Mouse (Mus musculus) heart, postnatal 0 days (tissue): Measurements from ENCODE around the gene Hyal3. TPM values are rescaled to one million over a fixed set of nuclear protein-coding genes. Genes with fewer than 3 reads are reported as not detected.

ENCODE experiments used
- ATAC-seq: fragments of 200-750 bp; cut with Nextera tagmentation; 2 replicates; pipeline ENCODE4 v1.8.0; 2017; ENCODE audit warnings: low read depth, moderate number of reproducible peaks, moderate library complexity; ENCODE audit not compliant: insufficient read depth
- DNase-seq: peaks from one replicate; pipeline ENCODE4 v3.0.0-alpha.2; 2016; ENCODE audit warnings: low spot score
- H3K27ac ChIP-seq: fragments of 300-500 bp; sonication (generic); 2 replicates; pipeline ENCODE4 v1.5.1; 2014; ENCODE audit warnings: low read depth, mild to moderate bottlenecking
- H3K27me3 ChIP-seq: fragments of 300-500 bp; sonication (generic); 2 replicates; pipeline ENCODE4 v1.6.1; 2014; ENCODE audit warnings: low read length, mixed read lengths; ENCODE audit not compliant: control insufficient read depth, insufficient read depth
- H3K36me3 ChIP-seq: fragments of 300-500 bp; sonication (generic); replicated peaks from 2 replicates; pipeline ENCODE4 v1.6.1; 2014; ENCODE audit warnings: low read length, mixed read lengths; ENCODE audit not compliant: control insufficient read depth, insufficient read depth
- H3K4me1 ChIP-seq: fragments of 300-500 bp; sonication (generic); 2 replicates; pipeline ENCODE4 v1.6.1; 2014; ENCODE audit warnings: antibody characterized with exemption; ENCODE audit not compliant: control insufficient read depth, insufficient read depth
- H3K4me2 ChIP-seq: fragments of 300-500 bp; sonication (generic); 2 replicates; pipeline ENCODE4 v1.6.1; 2014; ENCODE audit warnings: low read depth, mild to moderate bottlenecking, low read length, moderate library complexity
- H3K4me3 ChIP-seq: fragments of 300-500 bp; sonication (generic); 2 replicates; pipeline ENCODE4 v1.5.1; 2014; ENCODE audit warnings: low read depth, low read length
- H3K9ac ChIP-seq: fragments of 300-500 bp; sonication (generic); replicated peaks from 2 replicates; pipeline ENCODE4 v1.6.1; 2014; ENCODE audit warnings: low read depth, low read length, mixed read lengths
- H3K9me3 ChIP-seq: fragments of 300-500 bp; sonication (generic); replicated peaks from 2 replicates; pipeline ENCODE4 v1.6.1; 2016; ENCODE audit warnings: low read length; ENCODE audit not compliant: control insufficient read depth
- CTCF ChIP-seq: IDR thresholded peaks from 2 replicates; pipeline ENCODE4 v1.5.1; 2016; ENCODE audit warnings: antibody characterized with exemption, control low read depth, low read depth
- EP300 ChIP-seq: IDR thresholded peaks from 2 replicates; pipeline ENCODE4 v1.6.1; 2016; ENCODE audit warnings: antibody characterized with exemption, low read depth
- WGBS: fragments of 180-500 bp; shearing (Covaris S2); extraction: QIAGEN DNeasy Blood & Tissue Kit; methylation state at CpG from one replicate; pipeline ENCODE4 v1.1.7; 2014; 5-methylcytosine and 5-hydroxymethylcytosine counted together
- polyA plus RNA-seq: library from polyadenylated mRNA; unstranded; fragments of >200 nt; fragmentation: Nextera tagmentation; extraction: Ambion mirVana; gene quantifications from 2 replicates; pipeline ENCODE4 v1.2.1, GENCODE M21; 2015
- total RNA-seq: library from RNA; depleted of rRNA; stranded (reverse); fragments of >200 nt; gene quantifications from 2 replicates; pipeline ENCODE4 v1.2.3, GENCODE M21; 2014; ENCODE audit warnings: low replicate concordance

The Hyal3 gene
- total and polyA plus RNA-seq, 2 experiments from 2014 or later = 0.44 to 0.65 TPM

DNA sequence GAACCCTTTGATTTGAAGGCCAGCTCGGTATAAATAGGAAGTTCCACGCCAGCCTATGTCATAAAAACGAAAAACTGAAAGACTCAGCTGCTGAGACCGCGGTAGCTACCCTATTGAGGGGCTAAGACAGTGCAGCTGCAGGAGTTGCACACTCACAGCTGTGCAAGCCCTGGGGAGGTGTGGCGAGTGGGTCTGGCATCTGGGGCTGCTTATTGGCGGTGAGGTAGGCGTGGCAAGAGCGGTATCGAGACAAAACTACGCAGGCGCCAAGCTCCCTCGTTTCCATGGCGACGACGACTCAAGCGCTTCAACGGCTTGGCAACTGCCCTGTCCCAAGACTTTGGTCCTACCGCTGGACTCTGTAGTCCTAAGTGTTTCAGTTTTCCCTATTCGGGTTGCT is 33.6 kb upstream of the Hyal3 start, which contains the start of gene Zmynd10:
Gene Zmynd10 (plus strand): TSS at position 273 of the 400 bp plus-strand sequence.
- WGBS = 5% methylated on average over 20 of the region's 20 CpGs
- Histone ChIP-seq H3K4me1 (peaks cover 35% of the 10 kb centered on the region), H3K4me2 (peak within 1 kb of the TSS; percentile 36), H3K4me3 (no peak within 1 kb of the TSS), H3K36me3 (peaks cover 11% of the 10 kb centered on the region; the same call in 1 of the 2 replicates), H3K9ac (0 out of 2 replicates have a peak within 1 kb of the TSS, but pooled peaks have one; percentile 13), H3K27me3 (0 out of 2 replicates have a peak, but pooled peaks cover 12% of the 10 kb centered on the region), H3K9me3 (no peaks in the 10 kb centered on the region), H3K27ac (peak within 1 kb of the TSS; percentile 9; the same call in 1 of the 2 replicates)
- peak; percentile 42 for ATAC-seq
- TF ChIP-seq EP300 (no peak), CTCF (no peak)
- peak; percentile 88 for DNase-seq

DNA sequence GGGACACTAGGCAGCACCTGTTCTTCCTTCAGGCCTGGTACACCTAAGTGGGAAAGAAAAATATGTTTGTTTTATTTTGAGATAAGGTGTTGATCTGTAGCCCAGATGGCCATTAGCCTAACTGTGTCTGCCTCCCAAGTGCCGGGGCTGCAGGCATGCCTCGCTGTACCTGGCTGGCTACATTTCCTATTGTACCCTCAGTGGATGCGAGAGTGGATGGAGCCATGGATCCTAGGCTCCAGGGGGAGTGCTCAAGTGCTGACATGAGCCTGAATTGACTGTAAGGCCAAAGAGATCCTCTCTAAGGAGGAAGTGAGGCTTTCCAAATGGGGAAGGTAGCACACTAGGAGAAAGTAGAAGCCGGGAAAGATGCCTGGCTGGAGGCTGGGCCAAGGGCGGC is 32.7 kb upstream of the Hyal3 start:
- 74% methylated on average over 5 of the region's 5 CpGs for WGBS
- no peak overlapping the region for H3K4me2 ChIP-seq
- TF ChIP-seq CTCF (no peak), EP300 (no peak)
- no peak for ATAC-seq
- no peak overlapping the region for H3K4me3 ChIP-seq
- H3K27ac ChIP-seq = no peak overlapping the region
- H3K9me3 ChIP-seq = no peaks in the 10 kb centered on the region
- 0 out of 2 replicates have a peak, but pooled peaks cover 12% of the 10 kb centered on the region for H3K27me3 ChIP-seq
- DNase-seq = no peak
- peaks cover 11% of the 10 kb centered on the region; the same call in 1 of the 2 replicates for H3K36me3 ChIP-seq
- H3K4me1 ChIP-seq = peaks cover 28% of the 10 kb centered on the region
- no peak overlapping the region for H3K9ac ChIP-seq

DNA sequence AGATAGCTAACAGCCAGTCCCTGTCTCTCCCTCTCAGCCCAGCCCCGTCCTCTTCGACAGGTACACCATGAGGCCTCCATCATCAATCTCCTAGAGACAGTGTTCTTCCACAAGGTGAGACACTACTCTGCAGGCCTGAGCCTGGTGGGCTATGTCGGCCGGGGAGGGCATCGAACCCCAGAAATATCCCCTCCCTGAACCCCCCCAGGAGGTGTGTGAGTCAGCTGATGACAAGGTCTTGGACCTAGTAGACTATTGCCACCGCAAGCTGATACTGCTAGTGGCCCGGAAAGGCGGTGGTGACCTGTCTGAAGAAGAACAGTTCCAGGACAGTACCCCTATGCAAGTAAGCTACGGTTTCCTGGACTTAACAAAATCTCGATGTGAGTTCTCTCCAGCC is 31.8 kb upstream of the Hyal3 start:
- no peak for DNase-seq
- Histone ChIP-seq H3K4me1 (peaks cover 36% of the 10 kb centered on the region), H3K9me3 (no peaks in the 10 kb centered on the region), H3K36me3 (peaks cover 11% of the 10 kb centered on the region; the same call in 1 of the 2 replicates), H3K9ac (no peak overlapping the region), H3K4me3 (no peak overlapping the region), H3K4me2 (no peak overlapping the region), H3K27ac (no peak overlapping the region), H3K27me3 (0 out of 2 replicates have a peak, but pooled peaks cover 12% of the 10 kb centered on the region)
- TF ChIP-seq CTCF (no peak), EP300 (no peak)
- no peak for ATAC-seq
- WGBS = 82% methylated on average over 10 of the region's 10 CpGs

DNA sequence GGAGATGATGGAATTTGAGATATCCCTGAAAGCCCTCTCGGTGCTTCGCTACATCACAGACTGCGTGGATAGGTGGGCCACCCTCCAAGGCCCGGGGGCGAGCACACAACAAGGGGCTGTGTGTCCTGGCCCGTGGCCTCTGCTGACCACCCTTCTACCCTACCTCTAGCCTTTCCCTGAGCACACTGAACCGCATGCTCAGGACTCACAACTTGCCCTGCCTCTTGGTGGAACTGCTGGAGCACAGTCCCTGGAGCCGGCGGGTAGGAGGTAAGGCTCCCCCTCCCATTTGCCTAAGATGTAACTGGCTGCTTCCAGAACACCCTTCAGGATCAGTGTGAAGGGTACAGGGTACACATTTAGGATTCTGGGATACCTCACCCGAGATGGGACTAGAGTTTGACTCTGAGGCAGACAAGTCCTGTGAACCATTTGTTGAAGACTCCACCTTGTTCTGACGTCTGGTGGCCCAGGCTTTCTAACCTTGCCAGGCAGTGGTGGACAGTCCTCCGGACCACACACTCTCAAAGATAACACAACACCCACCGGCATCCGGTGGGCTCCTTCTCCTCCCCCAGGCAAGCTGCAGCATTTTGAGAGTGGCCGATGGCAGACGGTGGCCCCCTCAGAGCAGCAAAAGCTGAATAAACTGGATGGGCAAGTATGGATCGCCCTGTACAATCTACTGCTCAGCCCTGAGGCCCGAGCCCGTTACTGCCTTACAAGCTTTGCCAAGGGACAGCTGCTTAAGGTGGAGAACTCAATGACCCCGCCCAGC is 31.1 kb upstream of the Hyal3 start:
- DNase-seq = no peak
- no peaks in the 10 kb centered on the region for H3K9me3 ChIP-seq
- no peak overlapping the region for H3K4me3 ChIP-seq
- no peak overlapping the region for H3K4me2 ChIP-seq
- ATAC-seq = no peak
- 80% methylated on average over 20 of the region's 20 CpGs for WGBS
- H3K4me1 ChIP-seq = peaks cover 38% of the 10 kb centered on the region
- no peak overlapping the region for H3K9ac ChIP-seq
- TF ChIP-seq CTCF = no peak
- no peak for TF ChIP-seq EP300
- H3K27ac ChIP-seq = no peak overlapping the region
- peaks cover 5% of the 10 kb centered on the region; the same call in 1 of the 2 replicates for H3K36me3 ChIP-seq
- 0 out of 2 replicates have a peak, but pooled peaks cover 12% of the 10 kb centered on the region for H3K27me3 ChIP-seq

DNA sequence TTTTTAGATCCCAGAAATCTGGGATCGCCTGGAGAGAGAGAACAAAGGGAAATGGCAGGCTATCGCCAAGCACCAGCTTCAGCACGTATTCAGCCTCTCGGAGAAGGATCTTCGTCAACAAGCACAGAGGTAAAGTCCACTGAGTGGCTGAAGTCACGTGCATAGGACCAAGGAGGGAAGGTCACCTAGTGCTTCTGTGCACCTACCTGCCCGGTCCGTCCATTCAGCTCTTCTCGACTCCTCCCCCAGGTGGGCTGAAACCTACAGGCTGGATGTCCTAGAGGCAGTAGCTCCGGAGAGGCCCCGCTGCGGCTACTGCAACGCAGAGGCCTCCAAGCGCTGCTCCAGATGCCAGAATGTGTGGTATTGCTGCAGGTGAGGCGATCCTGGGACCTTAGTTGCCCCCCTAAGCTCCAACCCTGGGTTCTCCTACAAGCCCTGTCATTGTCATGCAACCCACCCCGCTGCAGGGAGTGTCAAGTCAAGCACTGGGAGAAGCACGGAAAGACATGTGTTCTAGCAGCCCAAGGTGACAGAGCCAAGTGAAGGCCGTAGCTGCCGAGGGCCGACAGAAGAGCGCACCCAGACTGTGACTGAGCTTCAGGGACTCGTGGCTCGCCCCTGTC is 30.0 kb upstream of the Hyal3 start:
- Histone ChIP-seq H3K4me1 (peaks cover 38% of the 10 kb centered on the region), H3K4me2 (peak overlapping the region; percentile 77), H3K27me3 (0 out of 2 replicates have a peak, but pooled peaks cover 12% of the 10 kb centered on the region), H3K9ac (peak overlapping the region; percentile 52; the same call in 1 of the 2 replicates), H3K36me3 (no peaks in the 10 kb centered on the region), H3K9me3 (no peaks in the 10 kb centered on the region), H3K27ac (no peak overlapping the region), H3K4me3 (peak overlapping the region; percentile 51)
- DNase-seq (no peak), ATAC-seq (no peak)
- TF ChIP-seq CTCF (no peak), EP300 (no peak)
- 57% methylated on average over 23 of the region's 23 CpGs for WGBS
